Mouse (Mus musculus) thymus, postnatal 36 days (tissue): ENCODE results near the gene Dnttip2.

ENCODE experiments used
- DNase-seq, 2 experiments: peaks; one replicate each; pipeline ENCODE4 v3.0.0; 2022; ENCODE audit warnings: mixed read lengths in 2 of 2

Gene Dnttip2

GRCm38 (mm10) chr3:122290696-122291095 lies 16.5 kb downstream of the Dnttip2 start:
- DNase-seq = no peak

GRCm38 (mm10) chr3:122291828-122292227 lies 17.6 kb downstream of the Dnttip2 start:
- no peak for DNase-seq

GRCm38 (mm10) chr3:122292300-122293222 lies 18.4 kb downstream of the Dnttip2 start:
- DNase-seq = peak; percentile 92 to 95

- DNase-seq = no peak
Measured at GRCm38 (mm10) chr3:122293223-122293953, 19.2 kb downstream of the Dnttip2 start.

GRCm38 (mm10) chr3:122293954-122294850 lies 20.0 kb downstream of the Dnttip2 start, which contains the start of gene Bcar3:
TSS of gene Bcar3 (plus strand) at chr3:122294136.
- peak; percentile 81 to 86 for DNase-seq

- DNase-seq = peak; percentile 61 to 66
Measured at GRCm38 (mm10) chr3:122295511-122295910, 21.3 kb downstream of the Dnttip2 start.

- no peak for DNase-seq
Measured at GRCm38 (mm10) chr3:122296979-122297378, 22.8 kb downstream of the Dnttip2 start.

GRCm38 (mm10) chr3:122300983-122301919 lies 27.1 kb downstream of the Dnttip2 start:
- peak; percentile 19 to 52 for DNase-seq

GRCm38 (mm10) chr3:122304560-122304959 lies 30.4 kb downstream of the Dnttip2 start:
- no peak for DNase-seq

GRCm38 (mm10) chr3:122307894-122308671 lies 33.9 kb downstream of the Dnttip2 start:
- no peak for DNase-seq

- DNase-seq = peak in 1 of 2 experiments; percentile 19
Measured at GRCm38 (mm10) chr3:122308981-122309380, 34.8 kb downstream of the Dnttip2 start.

- peak; percentile 51 to 68 for DNase-seq
Measured at GRCm38 (mm10) chr3:122312078-122312477, 37.9 kb downstream of the Dnttip2 start.

GRCm38 (mm10) chr3:122312936-122313629 lies 38.9 kb downstream of the Dnttip2 start:
- no peak for DNase-seq

GRCm38 (mm10) chr3:122313936-122314335 lies 39.7 kb downstream of the Dnttip2 start:
- no peak for DNase-seq

- no peak for DNase-seq
Measured at GRCm38 (mm10) chr3:122316621-122317020, 42.4 kb downstream of the Dnttip2 start.

GRCm38 (mm10) chr3:122317339-122317738 lies 43.2 kb downstream of the Dnttip2 start:
- no peak for DNase-seq

GRCm38 (mm10) chr3:122322226-122322625 lies 48.0 kb downstream of the Dnttip2 start:
- no peak for DNase-seq

GRCm38 (mm10) chr3:122323841-122324240 lies 49.7 kb downstream of the Dnttip2 start:
- no peak for DNase-seq

GRCm38 (mm10) chr3:122324528-122324927 lies 50.3 kb downstream of the Dnttip2 start:
- DNase-seq = no peak

GRCm38 (mm10) chr3:122330484-122330883 lies 56.3 kb downstream of the Dnttip2 start:
- DNase-seq = no peak
